Mouse (Mus musculus): ENCODE results near the gene Tnfrsf1a. TPM values are rescaled to one million over a fixed set of nuclear protein-coding genes. Genes with fewer than 3 reads are reported as not detected.
"Not testable (repeated sequence)": the region's sequence is repeated elsewhere in the genome, so short reads cannot be mapped to it uniquely, and the experiment has no call there.

Tnfrsf1a gene
- polyA plus RNA-seq (2014; fragmentation: Nextera tagmentation; extraction: Ambion mirVana), result 25.2 and 25.9 TPM in 2 replicates

DNA sequence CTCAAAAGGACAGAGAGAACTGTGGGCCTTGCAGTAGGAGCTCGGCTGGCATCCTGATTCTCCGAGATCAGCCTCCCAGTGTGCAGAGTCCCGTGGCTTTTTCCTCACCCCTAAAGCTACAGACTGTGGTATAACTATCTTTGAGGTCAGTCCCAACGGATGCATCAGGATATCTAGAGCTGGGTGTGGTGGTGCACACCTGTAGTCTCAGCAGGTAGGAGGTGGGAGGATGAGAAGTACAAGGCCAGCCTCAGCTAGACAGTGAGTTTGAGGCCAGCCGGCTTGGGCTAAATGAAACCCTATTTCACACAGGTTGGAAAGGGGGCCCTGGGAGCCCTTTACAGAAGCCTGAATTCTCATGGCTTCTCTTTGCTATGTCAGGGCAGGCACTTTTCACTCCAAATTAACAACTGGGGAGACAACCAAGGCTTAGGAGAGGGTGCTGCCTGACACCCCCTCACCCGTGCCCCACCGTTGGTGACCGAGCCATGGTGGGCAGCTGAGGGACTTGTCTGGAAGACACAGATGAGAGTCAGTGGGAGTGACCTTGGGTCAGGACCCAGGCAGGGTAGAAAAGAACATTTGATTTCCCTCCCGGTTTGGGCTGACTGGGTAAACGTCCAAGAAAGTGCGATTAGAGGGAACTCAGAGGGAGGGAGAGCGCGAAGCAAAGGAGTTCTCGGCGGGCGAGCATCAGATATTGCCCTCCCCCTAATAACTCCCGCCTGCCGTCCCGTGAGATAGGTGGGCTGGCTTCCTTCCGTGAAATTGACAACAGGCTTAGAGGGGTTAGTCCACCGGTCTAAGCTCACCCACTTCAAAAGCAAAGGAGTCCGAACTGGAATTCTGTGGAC, at the start of gene Tnfrsf1a:
Gene Tnfrsf1a (plus strand): TSS at position 642 of the 854 bp plus-strand sequence.
- Histone ChIP-seq H3K36me3 (ENCODE audit: control insufficient read depth, insufficient read depth, low read length) (no peaks in the 10 kb centered on the region), H3K4me3 (ENCODE audit: low read depth, low read length) (peak within 1 kb of the TSS; percentile 51), H3K27me3 (ENCODE audit: control insufficient read depth, insufficient read depth, low read length) (0 out of 2 replicates have a peak, but pooled peaks cover 2% of the 10 kb centered on the region), H3K27ac (ENCODE audit: low read depth, low read length) (0 out of 2 replicates have a peak within 1 kb of the TSS, but pooled peaks have one; percentile 30), H3K4me2 (replicated peaks; ENCODE audit: low read depth, low read length) (peak within 1 kb of the TSS; percentile 77), H3K4me1 (replicated peaks; ENCODE audit: control insufficient read depth, insufficient read depth, low read length) (peaks cover 8% of the 10 kb centered on the region; the same call in 1 of the 2 replicates), H3K9ac (ENCODE audit: low read depth, low read length) (peak within 1 kb of the TSS; percentile 52), H3K9me3 (ENCODE audit: control insufficient read depth, low read length) (no peaks in the 10 kb centered on the region)
- no peak for ATAC-seq (ENCODE audit: low FRiP score)
- WGBS, result 4% methylated on average over 22 of the region's 22 CpGs
- no peak for DNase-seq (ENCODE audit: low spot score)

- whole genome bisulfite sequencing, result 88% methylated on average over 1 of the region's 1 CpGs
- H3K27ac ChIP-seq (ENCODE audit: low read depth, low read length), result no peak overlapping the region
Measured at GRCm38 (mm10) chr6:125300982-125301381, 48.2 kb upstream of the Tnfrsf1a start.

DNA sequence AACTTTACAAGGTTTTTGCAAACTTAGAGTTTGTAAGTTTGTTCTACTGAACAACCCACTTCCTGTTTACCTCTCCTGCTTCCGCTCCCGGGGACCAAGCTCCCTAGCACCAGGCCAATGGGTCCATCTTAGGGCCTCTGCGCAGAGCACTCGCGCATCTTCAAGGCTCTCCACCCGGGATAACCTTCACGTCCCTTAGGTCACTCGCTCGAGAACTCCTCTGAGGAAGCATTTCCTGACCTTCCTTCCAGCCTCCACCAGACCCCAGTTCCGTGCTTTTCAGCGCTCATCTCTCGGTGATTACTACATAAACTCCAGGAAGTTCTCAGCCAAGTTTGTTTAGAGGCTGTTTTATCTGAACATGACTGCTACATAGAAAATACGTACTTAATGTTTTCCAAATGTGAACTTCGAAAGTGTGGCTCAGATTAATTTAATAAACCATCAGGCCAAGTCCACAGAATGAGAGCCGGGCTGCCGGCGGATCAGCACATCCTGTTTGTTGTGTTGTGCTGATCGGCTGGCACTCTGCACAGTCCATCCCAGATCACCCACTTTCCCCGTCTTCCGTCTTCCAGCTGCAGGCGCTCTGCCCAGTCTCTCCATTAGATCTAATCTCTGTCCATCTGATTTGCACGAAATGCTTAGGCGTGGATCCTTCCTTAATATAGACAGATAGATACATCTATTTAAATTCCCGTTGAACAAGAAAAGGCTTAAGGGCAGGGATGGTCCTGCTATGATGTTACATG, 46.8 kb upstream of the Tnfrsf1a start:
- Histone ChIP-seq H3K27ac (ENCODE audit: low read depth, low read length) (no peak overlapping the region), H3K4me2 (replicated peaks; ENCODE audit: low read depth, low read length) (no peak overlapping the region), H3K27me3 (ENCODE audit: control insufficient read depth, insufficient read depth, low read length) (no peaks in the 10 kb centered on the region), H3K4me3 (ENCODE audit: low read depth, low read length) (no peak overlapping the region), H3K9me3 (ENCODE audit: control insufficient read depth, low read length) (no peaks in the 10 kb centered on the region), H3K9ac (ENCODE audit: low read depth, low read length) (no peak overlapping the region), H3K36me3 (ENCODE audit: control insufficient read depth, insufficient read depth, low read length) (no peaks in the 10 kb centered on the region), H3K4me1 (replicated peaks; ENCODE audit: control insufficient read depth, insufficient read depth, low read length) (no peaks in the 10 kb centered on the region)
- 91% methylated on average over 24 of the region's 24 CpGs for WGBS
- DNase-seq (ENCODE audit: low spot score) (no peak), ATAC-seq (ENCODE audit: low FRiP score) (no peak)

More at GRCm38 (mm10) chr6:125300982-125301381, 48.2 kb upstream of the Tnfrsf1a start:
- Histone ChIP-seq H3K4me1 (replicated peaks; ENCODE audit: control insufficient read depth, insufficient read depth, low read length) (no peaks in the 10 kb centered on the region), H3K27me3 (ENCODE audit: control insufficient read depth, insufficient read depth, low read length) (no peaks in the 10 kb centered on the region), H3K4me3 (ENCODE audit: low read depth, low read length) (no peak overlapping the region), H3K36me3 (ENCODE audit: control insufficient read depth, insufficient read depth, low read length) (no peaks in the 10 kb centered on the region), H3K9ac (ENCODE audit: low read depth, low read length) (no peak overlapping the region), H3K9me3 (ENCODE audit: control insufficient read depth, low read length) (no peaks in the 10 kb centered on the region), H3K4me2 (replicated peaks; ENCODE audit: low read depth, low read length) (no peak overlapping the region)
- ATAC-seq (ENCODE audit: low FRiP score) (no peak), DNase-seq (ENCODE audit: low spot score) (no peak)

DNA sequence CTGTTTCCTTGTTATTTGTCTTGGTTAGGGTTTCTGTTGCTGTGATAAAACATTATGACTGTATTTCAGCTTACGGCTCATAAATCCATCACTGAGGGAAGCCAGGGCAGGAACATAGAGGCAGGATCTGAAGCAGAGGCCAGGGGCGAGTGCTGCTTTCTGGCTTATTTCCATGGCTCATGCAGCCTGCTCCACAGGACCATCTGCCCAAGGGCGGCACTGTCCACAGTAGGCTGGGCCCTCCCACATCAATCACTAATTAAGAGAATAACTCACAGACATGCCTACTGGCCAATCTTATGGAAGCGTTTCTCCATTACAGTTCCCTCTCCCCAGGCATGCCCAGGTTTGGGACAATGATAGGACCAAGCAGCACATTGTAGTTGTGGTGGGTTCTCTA, 45.9 kb upstream of the Tnfrsf1a start:
- 81% methylated on average over 4 of the region's 4 CpGs for WGBS

DNA sequence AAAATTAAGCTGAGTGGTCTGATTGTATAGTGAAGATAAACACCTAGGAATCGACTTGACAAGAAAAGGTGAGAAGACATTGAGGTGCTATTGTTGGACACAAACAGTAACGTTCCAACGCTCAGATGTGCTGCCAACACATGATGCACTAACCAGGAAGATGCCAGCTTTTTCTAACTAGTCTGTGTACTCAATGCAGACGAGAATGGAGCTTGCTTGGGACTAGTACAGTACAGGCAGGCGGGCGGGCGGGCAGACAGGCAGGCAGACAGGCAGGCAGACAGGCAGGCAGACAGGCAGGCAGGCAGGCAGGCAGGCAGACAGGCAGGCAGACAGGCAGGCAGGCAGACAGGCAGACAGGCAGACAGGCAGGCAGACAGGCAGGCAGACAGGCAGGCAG, 44.8 kb upstream of the Tnfrsf1a start:
- not testable (repeated sequence) for H3K27ac ChIP-seq (ENCODE audit: low read depth, low read length); H3K4me2 ChIP-seq (replicated peaks; ENCODE audit: low read depth, low read length); H3K27me3 ChIP-seq (ENCODE audit: control insufficient read depth, insufficient read depth, low read length); DNase-seq (ENCODE audit: low spot score); H3K9me3 ChIP-seq (ENCODE audit: control insufficient read depth, low read length); H3K4me3 ChIP-seq (ENCODE audit: low read depth, low read length); ATAC-seq (ENCODE audit: low FRiP score); H3K36me3 ChIP-seq (ENCODE audit: control insufficient read depth, insufficient read depth, low read length); H3K4me1 ChIP-seq (replicated peaks; ENCODE audit: control insufficient read depth, insufficient read depth, low read length); H3K9ac ChIP-seq (ENCODE audit: low read depth, low read length)
- WGBS, result 91% methylated on average over 7 of the region's 7 CpGs

More for the DNA sequence above, 45.9 kb upstream of the Tnfrsf1a start:
- no peaks in the 10 kb centered on the region for H3K36me3 ChIP-seq (ENCODE audit: control insufficient read depth, insufficient read depth, low read length)
- H3K4me1 ChIP-seq (replicated peaks; ENCODE audit: control insufficient read depth, insufficient read depth, low read length), result no peaks in the 10 kb centered on the region
- H3K27ac ChIP-seq (ENCODE audit: low read depth, low read length), result no peak overlapping the region
- no peak for DNase-seq (ENCODE audit: low spot score)
- H3K4me2 ChIP-seq (replicated peaks; ENCODE audit: low read depth, low read length), result no peak overlapping the region
- no peak for ATAC-seq (ENCODE audit: low FRiP score)
- H3K4me3 ChIP-seq (ENCODE audit: low read depth, low read length), result no peak overlapping the region
- H3K9ac ChIP-seq (ENCODE audit: low read depth, low read length), result no peak overlapping the region
- no peaks in the 10 kb centered on the region for H3K9me3 ChIP-seq (ENCODE audit: control insufficient read depth, low read length)
- no peaks in the 10 kb centered on the region for H3K27me3 ChIP-seq (ENCODE audit: control insufficient read depth, insufficient read depth, low read length)

DNA sequence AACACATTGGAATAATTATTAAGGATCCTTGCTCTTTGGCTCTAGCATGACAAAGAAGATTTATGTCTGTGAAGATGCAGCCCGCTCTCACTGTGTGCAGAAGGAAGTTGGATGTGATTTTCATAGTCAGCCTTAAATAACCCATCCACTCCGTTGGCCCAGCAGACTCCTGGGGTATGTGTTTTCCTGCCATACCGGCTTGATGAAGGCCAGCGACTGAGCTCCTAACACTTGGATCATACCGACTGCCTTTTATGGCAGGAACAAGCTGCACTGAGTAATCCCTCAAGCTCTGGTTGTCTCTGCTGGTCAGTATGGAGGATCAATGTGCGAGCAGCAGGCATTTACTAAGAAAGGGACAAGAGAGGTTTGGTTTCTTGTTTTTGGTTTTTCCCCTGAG, 43.7 kb upstream of the Tnfrsf1a start:
- H3K27me3 ChIP-seq (ENCODE audit: control insufficient read depth, insufficient read depth, low read length), result no peaks in the 10 kb centered on the region
- H3K27ac ChIP-seq (ENCODE audit: low read depth, low read length), result no peak overlapping the region
- no peak overlapping the region for H3K9ac ChIP-seq (ENCODE audit: low read depth, low read length)
- ATAC-seq (ENCODE audit: low FRiP score), result no peak
- WGBS, result 88% methylated on average over 6 of the region's 6 CpGs
- H3K36me3 ChIP-seq (ENCODE audit: control insufficient read depth, insufficient read depth, low read length), result no peaks in the 10 kb centered on the region
- H3K4me3 ChIP-seq (ENCODE audit: low read depth, low read length), result no peak overlapping the region
- no peak for DNase-seq (ENCODE audit: low spot score)
- H3K4me2 ChIP-seq (replicated peaks; ENCODE audit: low read depth, low read length), result no peak overlapping the region
- H3K4me1 ChIP-seq (replicated peaks; ENCODE audit: control insufficient read depth, insufficient read depth, low read length), result no peaks in the 10 kb centered on the region
- no peaks in the 10 kb centered on the region for H3K9me3 ChIP-seq (ENCODE audit: control insufficient read depth, low read length)

GRCm38 (mm10) chr6:125307091-125307490, 42.1 kb upstream of the Tnfrsf1a start:
- Histone ChIP-seq H3K27ac (ENCODE audit: low read depth, low read length) (no peak overlapping the region), H3K4me1 (replicated peaks; ENCODE audit: control insufficient read depth, insufficient read depth, low read length) (no peaks in the 10 kb centered on the region), H3K4me3 (ENCODE audit: low read depth, low read length) (no peak overlapping the region), H3K9ac (ENCODE audit: low read depth, low read length) (no peak overlapping the region), H3K27me3 (ENCODE audit: control insufficient read depth, insufficient read depth, low read length) (no peaks in the 10 kb centered on the region), H3K9me3 (ENCODE audit: control insufficient read depth, low read length) (no peaks in the 10 kb centered on the region), H3K36me3 (ENCODE audit: control insufficient read depth, insufficient read depth, low read length) (no peaks in the 10 kb centered on the region), H3K4me2 (replicated peaks; ENCODE audit: low read depth, low read length) (no peak overlapping the region)
- WGBS, result 84% methylated on average over 5 of the region's 5 CpGs
- DNase-seq (ENCODE audit: low spot score) (no peak), ATAC-seq (ENCODE audit: low FRiP score) (no peak)

- no peaks in the 10 kb centered on the region for H3K36me3 ChIP-seq (ENCODE audit: control insufficient read depth, insufficient read depth, low read length)
- no peaks in the 10 kb centered on the region for H3K9me3 ChIP-seq (ENCODE audit: control insufficient read depth, low read length)
- no peak overlapping the region for H3K27ac ChIP-seq (ENCODE audit: low read depth, low read length)
- no peak overlapping the region for H3K4me3 ChIP-seq (ENCODE audit: low read depth, low read length)
- 7% methylated on average over 13 of the region's 13 CpGs for WGBS
- no peaks in the 10 kb centered on the region for H3K4me1 ChIP-seq (replicated peaks; ENCODE audit: control insufficient read depth, insufficient read depth, low read length)
- peak; percentile 39 for DNase-seq (ENCODE audit: low spot score)
- ATAC-seq (ENCODE audit: low FRiP score), result peak; percentile 58; the same call in 1 of the 2 replicates
- no peaks in the 10 kb centered on the region for H3K27me3 ChIP-seq (ENCODE audit: control insufficient read depth, insufficient read depth, low read length)
- no peak overlapping the region; the same call in 1 of the 2 replicates for H3K9ac ChIP-seq (ENCODE audit: low read depth, low read length)
- 0 out of 2 replicates have a peak overlapping the region, but pooled peaks have one; percentile 19 for H3K4me2 ChIP-seq (replicated peaks; ENCODE audit: low read depth, low read length)
Measured at GRCm38 (mm10) chr6:125308921-125309320, 40.2 kb upstream of the Tnfrsf1a start.

Measured in hindbrain, embryonic 11.5 days (tissue).